Mouse (Mus musculus) embryonic facial prominence, embryonic 15.5 days (tissue): ENCODE measurements around the gene Rpl12. TPM values are rescaled to one million over a fixed set of nuclear protein-coding genes. Genes with fewer than 3 reads are reported as not detected.

ENCODE experiments used
- ATAC-seq: fragments of 200-750 bp; cut with Nextera tagmentation; 2 replicates; pipeline ENCODE4 v1.8.0; 2017; ENCODE audit warnings: low read depth, moderate TSS enrichment; ENCODE audit not compliant: insufficient number of reproducible peaks, low FRiP score, low TSS enrichment
- H3K27ac ChIP-seq: fragments of 300-500 bp; sonication (generic); replicated peaks from 2 replicates; pipeline ENCODE4 v1.5.1; 2015; ENCODE audit warnings: mild to moderate bottlenecking, inconsistent platforms
- H3K27me3 ChIP-seq: fragments of 300-500 bp; sonication (generic); 2 replicates; pipeline ENCODE4 v1.6.1; 2015; ENCODE audit warnings: inconsistent platforms
- H3K36me3 ChIP-seq: fragments of 300-500 bp; sonication (generic); 2 replicates; pipeline ENCODE4 v1.6.1; 2015; ENCODE audit warnings: mild to moderate bottlenecking, inconsistent platforms
- H3K4me1 ChIP-seq: fragments of 300-500 bp; sonication (generic); 2 replicates; pipeline ENCODE4 v1.6.1; 2015; ENCODE audit warnings: inconsistent platforms
- H3K4me2 ChIP-seq: fragments of 300-500 bp; sonication (generic); replicated peaks from 2 replicates; pipeline ENCODE4 v1.6.1; 2015; ENCODE audit warnings: mild to moderate bottlenecking, inconsistent platforms
- H3K4me3 ChIP-seq: fragments of 300-500 bp; sonication (generic); replicated peaks from 2 replicates; pipeline ENCODE4 v1.5.1; 2015; ENCODE audit warnings: mild to moderate bottlenecking, inconsistent platforms
- H3K9ac ChIP-seq: fragments of 300-500 bp; sonication (generic); 2 replicates; pipeline ENCODE4 v1.6.1; 2015; ENCODE audit warnings: inconsistent platforms
- H3K9me3 ChIP-seq: fragments of 300-500 bp; sonication (generic); replicated peaks from 2 replicates; pipeline ENCODE4 v1.6.1; 2016; ENCODE audit warnings: inconsistent platforms
- WGBS: fragments of 180-500 bp; shearing (Covaris S2); methylation state at CpG from one replicate; pipeline ENCODE4 v1.1.7; 2015; 5-methylcytosine and 5-hydroxymethylcytosine counted together
- polyA plus RNA-seq: library from polyadenylated mRNA; unstranded; fragments of >200 nt; fragmentation: Nextera tagmentation; extraction: Ambion mirVana; gene quantifications from 2 replicates; pipeline ENCODE4 v1.2.1, GENCODE M21; 2015

Rpl12 gene
- polyA plus RNA-seq, 1 experiment from 2014 or later: 176 TPM

DNA sequence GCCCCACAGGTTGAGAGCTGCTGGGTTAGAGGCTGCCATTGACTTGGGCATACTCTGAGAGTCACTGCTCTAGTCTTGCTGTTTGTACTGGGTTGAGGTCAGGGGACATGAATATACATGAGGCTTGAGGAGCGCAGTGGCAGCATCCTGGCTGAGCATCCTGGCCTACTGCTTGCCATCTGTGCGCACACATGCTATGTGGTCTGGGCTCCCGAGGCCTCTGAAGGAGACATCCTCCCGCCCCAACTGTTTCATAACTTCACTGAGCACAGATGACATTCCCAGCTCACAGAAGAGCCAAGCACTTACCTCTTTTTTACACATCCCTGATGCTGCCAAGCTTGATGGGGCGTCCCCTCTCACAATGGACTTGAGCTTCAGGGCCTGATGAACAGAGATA, 53.5 kb downstream of the Rpl12 start:
- H3K4me3 ChIP-seq: no peak overlapping the region
- 67% methylated on average over 5 of the region's 5 CpGs for WGBS
- no peaks in the 10 kb centered on the region for H3K9me3 ChIP-seq
- no peaks in the 10 kb centered on the region for H3K27me3 ChIP-seq
- H3K9ac ChIP-seq: no peak overlapping the region
- H3K4me1 ChIP-seq: no peaks in the 10 kb centered on the region
- ATAC-seq: peak; percentile 29; the same call in 1 of the 2 replicates
- H3K4me2 ChIP-seq: no peak overlapping the region
- H3K27ac ChIP-seq: no peak overlapping the region
- H3K36me3 ChIP-seq: no peaks in the 10 kb centered on the region

Other genes starting within 250 kb of the Rpl12 start
- gene Cdk9, start 248.5 kb upstream of the Rpl12 start, polyA plus RNA-seq: 105 and 106 TPM in 2 replicates
- gene Sh2d3c, start 240.5 kb upstream of the Rpl12 start, polyA plus RNA-seq: 27.3 and 27.6 TPM in 2 replicates
- gene 6330409D20Rik, start 220.5 kb upstream of the Rpl12 start, polyA plus RNA-seq: 0.32 and 0.42 TPM in 2 replicates
- gene Tor2a, start 204.3 kb upstream of the Rpl12 start, polyA plus RNA-seq: 69.0 and 71.3 TPM in 2 replicates
- 0.87 and 1.6 TPM in 2 replicates for gene Ttc16, start 185.9 kb upstream of the Rpl12 start, polyA plus RNA-seq
- gene Ptrh1, start 185.8 kb upstream of the Rpl12 start, polyA plus RNA-seq: 6.7 and 7.0 TPM in 2 replicates
- 2.1 and 3.4 TPM in 2 replicates for gene Cfap157, start 177.1 kb upstream of the Rpl12 start, polyA plus RNA-seq
- 21.5 and 22.3 TPM in 2 replicates for gene Stxbp1, start 114.3 kb upstream of the Rpl12 start, polyA plus RNA-seq
- 103 and 111 TPM in 2 replicates for gene Fam129b, start 85.4 kb upstream of the Rpl12 start, polyA plus RNA-seq
- 13.1 and 15.3 TPM in 2 replicates for gene Lrsam1, start 55 bp downstream of the Rpl12 start, polyA plus RNA-seq
- gene Slc2a8, start 20.5 kb downstream of the Rpl12 start, polyA plus RNA-seq: 22.2 and 25.2 TPM in 2 replicates
- gene Garnl3, start 170.1 kb downstream of the Rpl12 start, polyA plus RNA-seq: 8.8 and 10.7 TPM in 2 replicates